Mouse (Mus musculus) hindbrain, embryonic 12.5 days (tissue): Measurements from ENCODE around the gene Tgoln1. TPM values are rescaled to one million over a fixed set of nuclear protein-coding genes. Genes with fewer than 3 reads are reported as not detected.

Experiments
- ATAC-seq: fragments of 200-750 bp; cut with Nextera tagmentation; 2 replicates; pipeline ENCODE4 v1.8.0; 2017; ENCODE audit warnings: moderate TSS enrichment; ENCODE audit not compliant: low FRiP score
- H3K27ac ChIP-seq: fragments of 300-500 bp; sonication (generic); 2 replicates; pipeline ENCODE4 v1.5.1; 2016; ENCODE audit warnings: mild to moderate bottlenecking
- H3K27me3 ChIP-seq: fragments of 300-500 bp; sonication (generic); 2 replicates; pipeline ENCODE4 v1.6.1; 2016; ENCODE audit warnings: mild to moderate bottlenecking
- H3K36me3 ChIP-seq: fragments of 300-500 bp; sonication (generic); 2 replicates; pipeline ENCODE4 v1.6.1; 2016; ENCODE audit warnings: mild to moderate bottlenecking
- H3K4me1 ChIP-seq: fragments of 300-500 bp; sonication (generic); 2 replicates; pipeline ENCODE4 v1.6.1; 2016
- H3K4me2 ChIP-seq: fragments of 300-500 bp; sonication (generic); replicated peaks from 2 replicates; pipeline ENCODE4 v1.6.1; 2016; ENCODE audit warnings: mild to moderate bottlenecking
- H3K4me3 ChIP-seq: fragments of 300-500 bp; sonication (generic); 2 replicates; pipeline ENCODE4 v1.5.1; 2016; ENCODE audit warnings: mild to moderate bottlenecking
- H3K9ac ChIP-seq: fragments of 300-500 bp; sonication (generic); 2 replicates; pipeline ENCODE4 v1.6.1; 2016; ENCODE audit warnings: mild to moderate bottlenecking, moderate library complexity
- H3K9me3 ChIP-seq: fragments of 300-500 bp; sonication (generic); replicated peaks from 2 replicates; pipeline ENCODE4 v1.6.1; 2016; ENCODE audit warnings: mild to moderate bottlenecking
- WGBS: fragments of 180-500 bp; shearing (Covaris S2); methylation state at CpG from one replicate; pipeline ENCODE4 v1.1.7; 2016; 5-methylcytosine and 5-hydroxymethylcytosine counted together
- polyA plus RNA-seq: library from polyadenylated mRNA; unstranded; fragments of >200 nt; fragmentation: Nextera tagmentation; extraction: Ambion mirVana; gene quantifications from 2 replicates; pipeline ENCODE4 v1.2.1, GENCODE M21; 2016

The Tgoln1 gene
- polyA plus RNA-seq, 1 experiment from 2014 or later: 39.2 TPM

GRCm38 (mm10) chr6:72584154-72584553 lies 32.6 kb downstream of the Tgoln1 start:
- Histone ChIP-seq H3K4me1 (no peaks in the 10 kb centered on the region), H3K4me2 (no peak overlapping the region), H3K9me3 (no peaks in the 10 kb centered on the region), H3K27me3 (no peaks in the 10 kb centered on the region), H3K36me3 (peaks cover 18% of the 10 kb centered on the region; the same call in 1 of the 2 replicates), H3K27ac (no peak overlapping the region), H3K4me3 (no peak overlapping the region), H3K9ac (no peak overlapping the region)
- ATAC-seq: no peak
- 76% methylated on average over 11 of the region's 11 CpGs for WGBS

DNA sequence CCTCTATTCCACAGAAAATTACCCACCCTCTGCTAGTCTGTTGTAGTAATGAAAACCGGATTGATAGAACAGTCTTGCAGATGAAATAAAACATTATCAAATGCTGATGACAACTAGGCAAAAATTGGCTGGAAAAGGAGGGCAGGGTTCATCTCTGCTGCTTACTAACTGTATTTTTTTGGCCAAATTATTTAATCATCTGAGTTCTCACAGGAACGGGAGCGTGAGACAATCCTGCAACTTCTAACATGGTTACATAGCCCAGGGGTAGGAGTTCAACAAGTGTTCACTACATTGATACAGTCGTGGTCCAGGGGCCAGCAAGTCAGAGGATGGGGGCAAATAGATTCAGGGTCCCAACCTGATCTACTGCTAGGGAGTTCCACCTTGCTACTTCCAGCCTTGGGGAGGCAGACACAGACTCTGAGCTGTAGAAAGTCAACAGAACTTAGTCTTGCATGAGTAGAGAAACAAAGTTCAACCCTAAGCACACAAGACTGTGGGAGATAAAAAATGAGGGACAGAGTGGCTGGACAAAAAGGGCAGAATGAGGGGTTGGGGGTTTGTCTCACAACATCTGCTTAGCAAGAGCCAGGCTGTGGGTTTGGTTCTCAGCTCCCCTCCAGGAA lies 33.5 kb downstream of the Tgoln1 start:
- H3K36me3 ChIP-seq: peaks cover 20% of the 10 kb centered on the region; the same call in 1 of the 2 replicates
- WGBS: 81% methylated on average over 4 of the region's 4 CpGs

DNA sequence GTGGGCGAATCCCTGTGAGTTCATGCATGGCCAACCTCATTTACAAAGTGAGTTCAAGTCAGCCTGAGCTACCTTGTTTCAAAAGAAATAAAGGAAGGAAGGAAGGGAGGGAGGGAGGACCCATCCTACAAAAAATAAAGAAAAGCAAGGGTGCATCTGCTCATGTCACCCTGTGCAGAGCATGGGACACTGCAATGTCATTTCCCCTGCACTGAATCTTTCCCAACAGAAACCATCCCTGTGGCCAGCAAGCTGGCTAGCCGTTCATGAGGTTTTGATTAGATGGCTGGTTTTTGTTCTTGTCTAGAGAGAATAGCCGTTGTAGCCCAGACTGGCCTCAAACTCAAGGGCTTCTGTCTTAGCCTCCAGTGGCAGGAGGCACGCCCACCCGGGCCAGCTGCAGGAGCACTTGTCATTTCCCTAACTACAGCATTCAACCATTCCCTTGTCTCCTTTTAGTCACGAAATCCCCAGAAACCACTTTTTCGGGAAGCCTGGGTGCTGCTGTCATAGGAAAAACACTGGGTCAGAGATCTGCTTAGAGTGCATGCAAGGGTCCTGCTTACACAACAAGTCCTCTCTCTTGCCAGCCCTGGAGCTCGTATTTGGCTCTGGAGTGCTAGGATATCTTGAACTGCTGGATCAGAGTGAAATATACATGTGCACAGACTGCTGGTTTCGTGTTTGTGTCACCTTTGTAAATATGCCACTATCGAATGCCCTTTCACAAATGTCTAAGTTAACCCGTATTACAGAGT lies 35.0 kb downstream of the Tgoln1 start:
- no peak overlapping the region for H3K4me3 ChIP-seq
- H3K36me3 ChIP-seq: peaks cover 28% of the 10 kb centered on the region
- no peaks in the 10 kb centered on the region for H3K4me1 ChIP-seq
- no peak overlapping the region for H3K4me2 ChIP-seq
- H3K9ac ChIP-seq: no peak overlapping the region
- H3K27me3 ChIP-seq: no peaks in the 10 kb centered on the region
- no peak overlapping the region for H3K27ac ChIP-seq
- 76% methylated on average over 11 of the region's 11 CpGs for WGBS
- no peaks in the 10 kb centered on the region for H3K9me3 ChIP-seq
- no peak for ATAC-seq

More for the DNA sequence above, 33.5 kb downstream of the Tgoln1 start:
- H3K27ac ChIP-seq: no peak overlapping the region
- ATAC-seq: no peak
- H3K4me1 ChIP-seq: no peaks in the 10 kb centered on the region
- H3K9me3 ChIP-seq: no peaks in the 10 kb centered on the region
- no peaks in the 10 kb centered on the region for H3K27me3 ChIP-seq
- no peak overlapping the region for H3K4me3 ChIP-seq
- no peak overlapping the region for H3K9ac ChIP-seq
- H3K4me2 ChIP-seq: no peak overlapping the region

- no peaks in the 10 kb centered on the region for H3K4me1 ChIP-seq
- peaks cover 38% of the 10 kb centered on the region for H3K36me3 ChIP-seq
- no peak overlapping the region for H3K4me3 ChIP-seq
- no peak overlapping the region for H3K4me2 ChIP-seq
- ATAC-seq: no peak
- H3K27me3 ChIP-seq: no peaks in the 10 kb centered on the region
- no peak overlapping the region for H3K27ac ChIP-seq
- WGBS: 93% methylated on average over 3 of the region's 3 CpGs
- no peaks in the 10 kb centered on the region for H3K9me3 ChIP-seq
- no peak overlapping the region for H3K9ac ChIP-seq
Observed at GRCm38 (mm10) chr6:72576041-72576440, 40.8 kb downstream of the Tgoln1 start.

GRCm38 (mm10) chr6:72571826-72572225 lies 45.0 kb downstream of the Tgoln1 start:
- no peaks in the 10 kb centered on the region for H3K27me3 ChIP-seq
- no peak overlapping the region for H3K4me3 ChIP-seq
- H3K27ac ChIP-seq: no peak overlapping the region
- WGBS: 42% methylated on average over 3 of the region's 3 CpGs
- no peak overlapping the region for H3K9ac ChIP-seq
- H3K4me1 ChIP-seq: no peaks in the 10 kb centered on the region
- no peaks in the 10 kb centered on the region for H3K9me3 ChIP-seq
- H3K36me3 ChIP-seq: peaks cover 19% of the 10 kb centered on the region; the same call in 1 of the 2 replicates
- no peak overlapping the region for H3K4me2 ChIP-seq
- no peak for ATAC-seq

- Histone ChIP-seq H3K36me3 (peaks cover 14% of the 10 kb centered on the region; the same call in 1 of the 2 replicates), H3K9me3 (no peaks in the 10 kb centered on the region), H3K4me1 (peaks cover 4% of the 10 kb centered on the region; the same call in 1 of the 2 replicates), H3K4me3 (no peak overlapping the region), H3K9ac (no peak overlapping the region), H3K4me2 (no peak overlapping the region), H3K27ac (no peak overlapping the region), H3K27me3 (no peaks in the 10 kb centered on the region)
- 87% methylated on average over 10 of the region's 10 CpGs for WGBS
- no peak for ATAC-seq
Observed at GRCm38 (mm10) chr6:72570644-72571397, 46.0 kb downstream of the Tgoln1 start.

DNA sequence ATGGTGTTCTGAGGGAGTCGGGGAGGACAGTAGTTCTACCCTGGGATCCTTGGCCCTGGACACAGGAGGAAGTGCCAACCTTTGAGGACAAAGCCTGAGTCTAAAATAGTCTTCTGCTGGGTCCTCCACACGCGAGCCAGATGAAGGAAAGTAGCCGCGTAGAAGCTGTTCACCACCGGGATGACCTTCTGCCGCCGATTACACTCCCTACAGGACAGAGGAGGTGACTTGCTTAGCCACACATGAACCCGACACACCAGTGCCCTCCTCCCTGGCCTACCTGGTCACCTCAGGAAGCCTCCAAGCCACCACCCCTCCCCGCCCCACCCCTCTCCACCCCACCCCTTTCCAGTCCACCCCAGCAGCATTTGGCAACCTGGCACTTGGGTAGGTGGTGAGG lies 48.1 kb downstream of the Tgoln1 start:
- no peaks in the 10 kb centered on the region for H3K9me3 ChIP-seq
- no peak overlapping the region for H3K4me3 ChIP-seq
- 89% methylated on average over 10 of the region's 10 CpGs for WGBS
- peaks cover 14% of the 10 kb centered on the region; the same call in 1 of the 2 replicates for H3K36me3 ChIP-seq
- H3K4me1 ChIP-seq: peaks cover 7% of the 10 kb centered on the region; the same call in 1 of the 2 replicates
- H3K4me2 ChIP-seq: no peak overlapping the region
- ATAC-seq: no peak
- no peak overlapping the region for H3K9ac ChIP-seq
- no peak overlapping the region for H3K27ac ChIP-seq
- H3K27me3 ChIP-seq: no peaks in the 10 kb centered on the region

DNA sequence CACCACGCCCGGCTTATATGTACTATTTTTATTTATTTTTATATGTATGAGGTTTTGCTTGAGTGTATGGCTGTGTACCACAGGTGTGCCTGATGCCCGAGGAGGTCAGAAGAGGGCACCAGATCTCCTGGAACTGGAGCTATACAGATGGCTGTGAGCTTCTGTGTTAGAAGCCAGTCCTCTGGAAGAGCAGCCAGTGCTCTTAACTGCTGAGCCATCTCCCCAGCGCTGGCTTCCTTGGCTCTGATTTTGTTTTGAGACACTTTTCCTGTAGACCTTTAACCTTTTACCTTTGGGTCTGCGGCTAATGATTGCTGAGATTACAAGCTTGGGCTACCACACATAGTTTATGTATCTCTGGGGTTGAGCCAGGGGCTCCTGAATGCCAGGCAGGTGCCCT lies 49.3 kb downstream of the Tgoln1 start:
- H3K27ac ChIP-seq: no peak overlapping the region

DNA sequence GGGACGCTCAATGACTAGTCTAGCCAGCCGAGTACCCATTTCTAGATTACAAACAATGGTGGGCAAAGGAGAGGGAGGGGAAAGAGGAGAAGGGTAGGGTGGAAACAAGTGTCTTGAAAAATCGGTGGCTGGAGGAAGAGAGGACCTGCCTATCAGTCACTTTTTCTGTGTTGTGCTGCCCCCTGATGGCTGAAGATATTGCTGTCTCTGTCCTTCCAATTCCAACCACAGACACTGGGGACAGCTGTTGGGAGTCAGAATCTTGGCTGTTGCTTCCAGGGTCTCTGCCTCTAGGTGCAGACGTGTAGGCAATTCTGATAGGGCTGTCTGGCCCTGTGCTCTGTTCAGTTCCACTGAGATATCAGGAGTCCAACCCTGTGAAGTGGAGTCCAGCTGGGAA lies 50.8 kb downstream of the Tgoln1 start:
- ATAC-seq: peak; percentile 71
- Histone ChIP-seq H3K9ac (no peak overlapping the region), H3K4me2 (no peak overlapping the region), H3K4me1 (peaks cover 7% of the 10 kb centered on the region; the same call in 1 of the 2 replicates), H3K27me3 (no peaks in the 10 kb centered on the region), H3K9me3 (no peaks in the 10 kb centered on the region), H3K36me3 (peaks cover 5% of the 10 kb centered on the region; the same call in 1 of the 2 replicates), H3K27ac (no peak overlapping the region), H3K4me3 (no peak overlapping the region)
- WGBS: 0% methylated on average over 4 of the region's 4 CpGs

More for the DNA sequence above, 49.3 kb downstream of the Tgoln1 start:
- no peak for ATAC-seq
- Histone ChIP-seq H3K4me1 (peaks cover 7% of the 10 kb centered on the region; the same call in 1 of the 2 replicates), H3K9me3 (no peaks in the 10 kb centered on the region), H3K4me3 (no peak overlapping the region), H3K9ac (peak overlapping the region; percentile 24; the same call in 1 of the 2 replicates), H3K4me2 (no peak overlapping the region), H3K27me3 (no peaks in the 10 kb centered on the region), H3K36me3 (peaks cover 7% of the 10 kb centered on the region; the same call in 1 of the 2 replicates)
- WGBS: 86% methylated on average over 5 of the region's 5 CpGs

GRCm38 (mm10) chr6:72565506-72565905 lies 51.3 kb downstream of the Tgoln1 start:
- Histone ChIP-seq H3K4me3 (no peak overlapping the region), H3K36me3 (peaks cover 5% of the 10 kb centered on the region; the same call in 1 of the 2 replicates), H3K9ac (no peak overlapping the region), H3K4me1 (peaks cover 7% of the 10 kb centered on the region; the same call in 1 of the 2 replicates), H3K4me2 (no peak overlapping the region), H3K27me3 (no peaks in the 10 kb centered on the region), H3K9me3 (no peaks in the 10 kb centered on the region), H3K27ac (no peak overlapping the region)
- 63% methylated on average over 7 of the region's 7 CpGs for WGBS
- peak; percentile 42; the same call in 1 of the 2 replicates for ATAC-seq

- no peak overlapping the region for H3K4me2 ChIP-seq
- H3K27ac ChIP-seq: no peak overlapping the region
- no peaks in the 10 kb centered on the region for H3K27me3 ChIP-seq
- peaks cover 7% of the 10 kb centered on the region; the same call in 1 of the 2 replicates for H3K4me1 ChIP-seq
- no peak overlapping the region for H3K4me3 ChIP-seq
- peaks cover under 1% of the 10 kb centered on the region; the same call in 1 of the 2 replicates for H3K36me3 ChIP-seq
- ATAC-seq: no peak
- WGBS: 74% methylated on average over 5 of the region's 5 CpGs
- no peaks in the 10 kb centered on the region for H3K9me3 ChIP-seq
- H3K9ac ChIP-seq: no peak overlapping the region
Observed at GRCm38 (mm10) chr6:72562894-72563293, 53.9 kb downstream of the Tgoln1 start.

- H3K4me2 ChIP-seq: no peak overlapping the region
- H3K4me1 ChIP-seq: peaks cover 7% of the 10 kb centered on the region; the same call in 1 of the 2 replicates
- H3K36me3 ChIP-seq: no peaks in the 10 kb centered on the region
- no peak overlapping the region for H3K4me3 ChIP-seq
- H3K27me3 ChIP-seq: no peaks in the 10 kb centered on the region
- no peak overlapping the region for H3K9ac ChIP-seq
- H3K9me3 ChIP-seq: no peaks in the 10 kb centered on the region
- H3K27ac ChIP-seq: no peak overlapping the region
- 45% methylated on average over 6 of the region's 6 CpGs for WGBS
- ATAC-seq: no peak
Observed at GRCm38 (mm10) chr6:72562486-72562885, 54.3 kb downstream of the Tgoln1 start.
